Mouse (Mus musculus): ENCODE results near the gene Olfr722. TPM values are rescaled to one million over a fixed set of nuclear protein-coding genes. Genes with fewer than 3 reads are reported as not detected.
"Not testable (repeated sequence)": the region's sequence is repeated elsewhere in the genome, so short reads cannot be mapped to it uniquely, and the experiment has no call there.

The Olfr722 gene
- total RNA-seq (2018; cell fraction: chromatin; rRNA removed): not detected
- total RNA-seq (2018; cell fraction: cytosol; rRNA removed): not detected
- total RNA-seq (2018; cell fraction: nucleus; rRNA removed): not detected
- not detected in 3 replicates for polyA plus RNA-seq (2018)

DNA sequence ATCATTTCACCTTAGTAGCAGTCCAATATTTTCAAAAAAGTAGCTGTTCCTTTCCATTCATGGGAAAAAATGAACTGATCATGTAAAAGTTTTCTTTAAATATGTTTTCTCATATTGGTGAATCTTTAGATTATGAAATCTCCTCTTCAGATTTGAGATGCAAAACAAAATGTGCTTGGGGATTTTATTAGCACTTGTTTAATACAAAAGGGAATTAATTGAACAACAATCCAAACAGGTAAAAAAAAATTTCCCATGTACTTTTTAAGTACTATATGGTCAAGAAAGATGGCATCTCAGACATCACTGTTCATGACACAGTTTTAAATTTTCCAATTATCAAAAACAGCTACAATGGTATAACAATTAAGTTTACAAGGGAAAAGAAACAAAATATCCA, at the start of gene Olfr722:
Gene Olfr722 (minus strand): TSS at position 101 of the 400 bp plus-strand sequence.
- no peaks in the 10 kb centered on the region for H3K36me3 ChIP-seq (ENCODE audit: inconsistent target)
- no peaks in the 10 kb centered on the region for H3K79me2 ChIP-seq (ENCODE audit: inconsistent target)
- H3K4me3 ChIP-seq (ENCODE audit: inconsistent target): no peak within 1 kb of the TSS
- no peak within 1 kb of the TSS for H3K27ac ChIP-seq

DNA sequence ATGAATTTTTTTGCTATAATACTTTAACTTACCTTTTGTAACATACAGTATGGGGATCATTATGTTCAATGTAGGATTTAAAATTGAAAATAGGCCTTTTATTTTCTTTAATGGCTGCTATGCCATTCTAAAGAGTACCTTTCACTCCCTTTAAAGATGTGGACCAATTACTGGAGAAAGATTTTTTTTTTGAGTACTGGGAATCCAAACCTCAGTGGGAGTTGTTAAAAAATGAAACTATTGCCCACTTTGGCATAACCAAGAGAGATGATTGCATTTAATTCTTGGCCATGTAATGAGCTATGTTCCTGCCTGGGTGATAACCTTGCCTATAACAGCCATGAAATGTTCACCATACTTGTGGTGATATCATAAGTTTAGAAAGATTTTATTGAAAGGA, 29.9 kb upstream of the Olfr722 start, which contains the start of gene Olfr723:
Gene Olfr723 (minus strand): TSS at position 101 of the 400 bp plus-strand sequence.
- H3K27ac ChIP-seq; H3K36me3 ChIP-seq (ENCODE audit: inconsistent target); H3K79me2 ChIP-seq (ENCODE audit: inconsistent target); H3K4me3 ChIP-seq (ENCODE audit: inconsistent target): not testable (repeated sequence)

DNA sequence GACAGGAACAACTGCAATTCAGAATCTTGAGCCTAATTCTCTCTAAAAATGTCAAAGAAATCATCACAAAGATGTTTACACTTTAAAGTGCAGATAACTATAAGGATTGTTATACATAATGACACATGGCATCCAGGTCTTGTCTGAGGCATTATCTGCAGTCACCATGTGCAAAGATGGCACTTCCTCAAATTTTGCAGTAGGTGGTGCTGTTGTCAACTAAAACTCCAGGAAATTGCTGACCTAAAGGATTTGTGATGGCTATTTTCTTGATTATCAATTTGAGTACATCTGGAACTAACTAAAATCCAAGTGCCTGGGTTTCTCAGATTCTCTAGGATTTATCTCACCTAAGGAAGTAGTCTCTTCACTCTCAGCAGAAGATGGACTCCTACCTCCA, 41.4 kb downstream of the Olfr722 start:
- H3K36me3 ChIP-seq (ENCODE audit: inconsistent target): no peaks in the 10 kb centered on the region
- H3K79me2 ChIP-seq (ENCODE audit: inconsistent target): no peaks in the 10 kb centered on the region

More for the DNA sequence above, 41.4 kb downstream of the Olfr722 start:
- Histone ChIP-seq H3K27ac (no peak overlapping the region), H3K4me3 (ENCODE audit: inconsistent target) (no peak overlapping the region)

Other genes starting within 250 kb of the Olfr722 start
- not detected in 3 replicates for gene Armh4, start 118.6 kb downstream of the Olfr722 start, polyA plus RNA-seq (2018)
- not detected in 3 replicates for gene Olfr723, start 29.8 kb upstream of the Olfr722 start, polyA plus RNA-seq (2018)
- gene Olfr724, start 61.3 kb upstream of the Olfr722 start, polyA plus RNA-seq (2018): not detected in 3 replicates
- gene Olfr725, start 138.4 kb upstream of the Olfr722 start, polyA plus RNA-seq (2018): not detected in 3 replicates
- not detected in 3 replicates for gene Olfr726, start 189.0 kb upstream of the Olfr722 start, polyA plus RNA-seq (2018)
- not detected in 3 replicates for gene Olfr727, start 221.2 kb upstream of the Olfr722 start, polyA plus RNA-seq (2018)
- gene Olfr728, start 240.7 kb upstream of the Olfr722 start, polyA plus RNA-seq (2018): not detected in 3 replicates

Measured in macrophage (primary cell).